Mouse (Mus musculus) megakaryocyte, embryonic 14.5 days (primary cell): Measurements from ENCODE around the gene Itga1.

Experiments
- FLI1 ChIP-seq: IDR thresholded peaks from 2 replicates; pipeline ENCODE4 v1.6.1; 2012; ENCODE audit warnings: low read length, inconsistent platforms, mixed read lengths
- GATA1 ChIP-seq: IDR thresholded peaks from 3 replicates; pipeline ENCODE4 v1.6.1; 2012; ENCODE audit warnings: mixed read lengths, low read length, inconsistent platforms, borderline replicate concordance

- TF ChIP-seq GATA1 (no peak), FLI1 (no peak)
Measured at GRCm38 (mm10) chr13:115052568-115052967, 49.2 kb downstream of the Itga1 start.
